Mouse (Mus musculus) limb, embryonic 11.5 days (tissue): ENCODE results near the gene Cbx4. TPM values are rescaled to one million over a fixed set of nuclear protein-coding genes. Genes with fewer than 3 reads are reported as not detected.

ENCODE experiments used
- ATAC-seq: fragments of 200-750 bp; cut with Nextera tagmentation; 2 replicates; pipeline ENCODE4 v1.8.0; 2017; ENCODE audit warnings: low read depth; ENCODE audit not compliant: insufficient number of reproducible peaks, low FRiP score, low TSS enrichment
- DNase-seq: peaks from one replicate; pipeline ENCODE4 v3.0.0-alpha.2; 2015; ENCODE audit warnings: low spot score
- H3K27ac ChIP-seq: fragments of 300-500 bp; sonication (generic); replicated peaks from 2 replicates; pipeline ENCODE4 v1.5.1; 2014; ENCODE audit warnings: low read depth, mild to moderate bottlenecking, low read length
- H3K27me3 ChIP-seq: fragments of 300-500 bp; sonication (generic); 2 replicates; pipeline ENCODE4 v1.6.1; 2014; ENCODE audit warnings: mild to moderate bottlenecking, low read length, mixed read lengths; ENCODE audit not compliant: control insufficient read depth, insufficient read depth
- H3K36me3 ChIP-seq: fragments of 300-500 bp; sonication (generic); 2 replicates; pipeline ENCODE4 v1.6.1; 2014; ENCODE audit warnings: mild to moderate bottlenecking, low read length, moderate library complexity, mixed read lengths; ENCODE audit not compliant: control insufficient read depth, insufficient read depth
- H3K4me1 ChIP-seq: fragments of 300-500 bp; sonication (generic); 2 replicates; pipeline ENCODE4 v1.6.1; 2014; ENCODE audit warnings: low read length, mixed read lengths; ENCODE audit not compliant: control insufficient read depth, insufficient read depth
- H3K4me2 ChIP-seq: fragments of 300-500 bp; sonication (generic); 2 replicates; pipeline ENCODE4 v1.6.1; 2014; ENCODE audit warnings: low read depth, mild to moderate bottlenecking, moderate library complexity; ENCODE audit not compliant: severe bottlenecking
- H3K4me3 ChIP-seq: fragments of 300-500 bp; sonication (generic); 2 replicates; pipeline ENCODE4 v1.5.1; 2014; ENCODE audit warnings: low read depth, low read length
- H3K9ac ChIP-seq: fragments of 300-500 bp; sonication (generic); 2 replicates; pipeline ENCODE4 v1.6.1; 2014; ENCODE audit warnings: mild to moderate bottlenecking, low read length
- H3K9me3 ChIP-seq: fragments of 300-500 bp; sonication (generic); 2 replicates; pipeline ENCODE4 v1.6.1; 2016; ENCODE audit warnings: low read length; ENCODE audit not compliant: control insufficient read depth
- WGBS: fragments of 180-500 bp; shearing (Covaris S2); extraction: QIAGEN DNeasy Blood & Tissue Kit; methylation state at CpG from one replicate; pipeline ENCODE4 v1.1.7; 2014; 5-methylcytosine and 5-hydroxymethylcytosine counted together
- polyA plus RNA-seq: library from polyadenylated mRNA; unstranded; fragments of >200 nt; fragmentation: Nextera tagmentation; extraction: Ambion mirVana; gene quantifications from 2 replicates; pipeline ENCODE4 v1.2.1, GENCODE M21; 2014

The Cbx4 gene
- polyA plus RNA-seq, 1 experiment from 2014 or later: 5.8 TPM

GRCm38 (mm10) chr11:119039732-119040512, 46.1 kb downstream of the Cbx4 start:
- Histone ChIP-seq H3K4me2 (peak overlapping the region; percentile 64), H3K4me3 (peak overlapping the region; percentile 75), H3K27me3 (peaks cover 37% of the 10 kb centered on the region), H3K9me3 (no peaks in the 10 kb centered on the region), H3K9ac (peak overlapping the region; percentile 86), H3K27ac (no peak overlapping the region), H3K36me3 (peaks cover 5% of the 10 kb centered on the region; the same call in 1 of the 2 replicates), H3K4me1 (peaks cover 67% of the 10 kb centered on the region)
- DNase-seq: peak; percentile 40
- no peak for ATAC-seq
- WGBS: 2% methylated on average over 21 of the region's 21 CpGs

GRCm38 (mm10) chr11:119038744-119039484, 47.1 kb downstream of the Cbx4 start:
- ATAC-seq (no peak), DNase-seq (no peak)
- peaks cover 5% of the 10 kb centered on the region; the same call in 1 of the 2 replicates for H3K36me3 ChIP-seq
- WGBS: 18% methylated on average over 22 of the region's 22 CpGs
- H3K27me3 ChIP-seq: peaks cover 41% of the 10 kb centered on the region
- no peaks in the 10 kb centered on the region for H3K9me3 ChIP-seq
- peak overlapping the region; percentile 64 for H3K4me2 ChIP-seq
- H3K4me3 ChIP-seq: no peak overlapping the region; the same call in 1 of the 2 replicates
- H3K4me1 ChIP-seq: peaks cover 69% of the 10 kb centered on the region
- no peak overlapping the region for H3K27ac ChIP-seq
- H3K9ac ChIP-seq: peak overlapping the region; percentile 22; the same call in 1 of the 2 replicates

- under 1% methylated on average over 18 of the region's 18 CpGs for WGBS
- H3K4me1 ChIP-seq: peaks cover 61% of the 10 kb centered on the region
These were observed 48.1 kb downstream of the Cbx4 start for GRCm38 (mm10) chr11:119037780-119038401.

GRCm38 (mm10) chr11:119036934-119037779, 48.9 kb downstream of the Cbx4 start:
- Histone ChIP-seq H3K4me2 (peak overlapping the region; percentile 90), H3K9ac (peak overlapping the region; percentile 55), H3K9me3 (no peaks in the 10 kb centered on the region), H3K27me3 (peaks cover 38% of the 10 kb centered on the region), H3K36me3 (peaks cover 5% of the 10 kb centered on the region; the same call in 1 of the 2 replicates), H3K4me3 (peak overlapping the region; percentile 40), H3K4me1 (peaks cover 57% of the 10 kb centered on the region), H3K27ac (no peak overlapping the region)
- under 1% methylated on average over 57 of the region's 57 CpGs for WGBS
- ATAC-seq (no peak), DNase-seq (peak; percentile 77)

More at GRCm38 (mm10) chr11:119037780-119038401, 48.1 kb downstream of the Cbx4 start:
- Histone ChIP-seq H3K36me3 (peaks cover 5% of the 10 kb centered on the region; the same call in 1 of the 2 replicates), H3K9ac (peak overlapping the region; percentile 55), H3K4me2 (peak overlapping the region; percentile 90), H3K27ac (no peak overlapping the region), H3K9me3 (no peaks in the 10 kb centered on the region), H3K27me3 (peaks cover 38% of the 10 kb centered on the region), H3K4me3 (peak overlapping the region; percentile 40)
- ATAC-seq: no peak
- peak; percentile 52 for DNase-seq

- peaks cover 35% of the 10 kb centered on the region for H3K27me3 ChIP-seq
- H3K9ac ChIP-seq: no peak overlapping the region
- no peak overlapping the region for H3K4me2 ChIP-seq
- DNase-seq: no peak
- ATAC-seq: no peak
- no peaks in the 10 kb centered on the region for H3K9me3 ChIP-seq
- H3K36me3 ChIP-seq: peaks cover 5% of the 10 kb centered on the region; the same call in 1 of the 2 replicates
- no peak overlapping the region for H3K27ac ChIP-seq
- peaks cover 50% of the 10 kb centered on the region for H3K4me1 ChIP-seq
- no peak overlapping the region for H3K4me3 ChIP-seq
- WGBS: 1% methylated on average over 15 of the region's 15 CpGs
These were observed 49.6 kb downstream of the Cbx4 start for GRCm38 (mm10) chr11:119036447-119036846.

GRCm38 (mm10) chr11:119035686-119036165, 50.3 kb downstream of the Cbx4 start:
- ATAC-seq: no peak
- Histone ChIP-seq H3K27ac (no peak overlapping the region), H3K9me3 (no peaks in the 10 kb centered on the region), H3K27me3 (peaks cover 35% of the 10 kb centered on the region), H3K4me2 (no peak overlapping the region), H3K4me1 (peaks cover 47% of the 10 kb centered on the region), H3K9ac (no peak overlapping the region), H3K4me3 (no peak overlapping the region), H3K36me3 (peaks cover 5% of the 10 kb centered on the region; the same call in 1 of the 2 replicates)
- 1% methylated on average over 21 of the region's 21 CpGs for WGBS
- DNase-seq: peak; percentile 64

- Histone ChIP-seq H3K27me3 (peaks cover 35% of the 10 kb centered on the region), H3K9ac (no peak overlapping the region), H3K4me3 (no peak overlapping the region), H3K27ac (no peak overlapping the region), H3K4me2 (no peak overlapping the region), H3K9me3 (no peaks in the 10 kb centered on the region), H3K4me1 (peaks cover 47% of the 10 kb centered on the region), H3K36me3 (peaks cover 5% of the 10 kb centered on the region; the same call in 1 of the 2 replicates)
- DNase-seq: peak; percentile 33
- no peak for ATAC-seq
- 1% methylated on average over 21 of the region's 21 CpGs for WGBS
These were observed 50.8 kb downstream of the Cbx4 start for GRCm38 (mm10) chr11:119035094-119035685.
